Mouse (Mus musculus) ovary, postnatal 36 days (tissue): ENCODE measurements around the gene Hoxd11.
A peak's percentile ranks its signal among the peaks of the same experiment; 100 is the strongest.

ENCODE experiments used
- DNase-seq: peaks from one replicate; pipeline ENCODE4 v3.0.0; 2022; ENCODE audit warnings: low spot score, mixed read lengths

Hoxd11 gene

GRCm38 (mm10) chr2:74678891-74679595 lies at the start of gene Hoxd11:
Gene Hoxd11 (plus strand): TSS chr2:74679557.
- no peak for DNase-seq

GRCm38 (mm10) chr2:74635412-74635811 lies 43.9 kb upstream of the Hoxd11 start:
- no peak for DNase-seq

DNA sequence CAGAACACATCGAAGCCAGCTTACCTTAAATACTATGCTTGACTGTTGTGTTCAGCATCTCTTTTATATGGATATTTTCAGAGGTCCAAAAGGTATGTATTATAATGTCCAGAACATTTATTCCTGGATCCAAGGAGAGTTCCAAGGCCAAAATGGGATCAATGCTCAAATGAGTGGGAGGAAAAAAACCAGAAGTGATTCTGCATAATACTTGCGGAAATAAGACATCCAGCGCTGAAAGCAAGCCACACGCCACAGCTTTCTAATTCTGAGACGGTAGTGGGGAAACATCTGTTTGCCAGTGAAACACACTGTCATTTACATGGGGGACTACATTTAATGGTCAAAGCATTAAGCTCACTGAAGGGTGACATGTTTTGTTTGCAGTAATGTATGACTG lies 36.9 kb upstream of the Hoxd11 start:
- DNase-seq = no peak

- DNase-seq = no peak
Measured at GRCm38 (mm10) chr2:74645631-74646030, 33.7 kb upstream of the Hoxd11 start.

GRCm38 (mm10) chr2:74647082-74647864 lies 32.1 kb upstream of the Hoxd11 start:
- no peak for DNase-seq

- DNase-seq = no peak
Measured at GRCm38 (mm10) chr2:74652996-74653340, 26.4 kb upstream of the Hoxd11 start.

- DNase-seq = no peak
Measured at GRCm38 (mm10) chr2:74653781-74654535, 25.4 kb upstream of the Hoxd11 start.

DNA sequence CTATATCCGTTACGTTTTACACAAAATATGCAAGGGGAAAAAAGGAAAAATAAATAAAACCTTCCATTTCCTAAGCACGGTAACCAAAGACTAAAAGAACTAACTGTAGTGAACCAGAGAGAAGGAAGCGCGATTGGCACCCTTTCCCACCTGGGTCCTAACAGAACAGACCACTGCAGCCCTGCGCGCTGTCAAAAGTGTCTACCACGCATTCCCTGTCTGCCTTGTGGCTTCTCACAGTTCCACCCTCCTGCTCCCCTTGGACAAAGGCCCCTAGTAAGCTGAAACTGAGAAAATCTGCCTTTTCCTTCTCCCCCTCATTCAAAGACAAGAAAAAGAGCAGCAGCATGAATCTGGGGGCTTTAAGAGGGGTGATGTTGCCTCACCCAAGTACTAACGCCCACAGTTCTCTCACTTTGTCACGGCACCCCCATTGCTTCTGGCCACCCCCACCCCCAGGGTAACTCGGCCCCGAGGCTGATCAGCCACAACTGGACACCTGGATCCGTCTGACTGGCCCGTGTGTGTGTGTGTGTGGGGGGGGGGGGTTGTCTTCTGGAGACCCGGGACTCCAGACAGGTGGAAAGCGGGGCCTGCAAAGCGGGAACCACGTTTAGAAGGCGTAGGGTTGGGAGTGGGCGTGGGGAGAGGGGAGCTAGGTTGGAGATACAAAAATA lies 24.5 kb upstream of the Hoxd11 start:
- no peak for DNase-seq

GRCm38 (mm10) chr2:74655420-74655781 lies 24.0 kb upstream of the Hoxd11 start:
- peak; percentile 46 for DNase-seq

DNA sequence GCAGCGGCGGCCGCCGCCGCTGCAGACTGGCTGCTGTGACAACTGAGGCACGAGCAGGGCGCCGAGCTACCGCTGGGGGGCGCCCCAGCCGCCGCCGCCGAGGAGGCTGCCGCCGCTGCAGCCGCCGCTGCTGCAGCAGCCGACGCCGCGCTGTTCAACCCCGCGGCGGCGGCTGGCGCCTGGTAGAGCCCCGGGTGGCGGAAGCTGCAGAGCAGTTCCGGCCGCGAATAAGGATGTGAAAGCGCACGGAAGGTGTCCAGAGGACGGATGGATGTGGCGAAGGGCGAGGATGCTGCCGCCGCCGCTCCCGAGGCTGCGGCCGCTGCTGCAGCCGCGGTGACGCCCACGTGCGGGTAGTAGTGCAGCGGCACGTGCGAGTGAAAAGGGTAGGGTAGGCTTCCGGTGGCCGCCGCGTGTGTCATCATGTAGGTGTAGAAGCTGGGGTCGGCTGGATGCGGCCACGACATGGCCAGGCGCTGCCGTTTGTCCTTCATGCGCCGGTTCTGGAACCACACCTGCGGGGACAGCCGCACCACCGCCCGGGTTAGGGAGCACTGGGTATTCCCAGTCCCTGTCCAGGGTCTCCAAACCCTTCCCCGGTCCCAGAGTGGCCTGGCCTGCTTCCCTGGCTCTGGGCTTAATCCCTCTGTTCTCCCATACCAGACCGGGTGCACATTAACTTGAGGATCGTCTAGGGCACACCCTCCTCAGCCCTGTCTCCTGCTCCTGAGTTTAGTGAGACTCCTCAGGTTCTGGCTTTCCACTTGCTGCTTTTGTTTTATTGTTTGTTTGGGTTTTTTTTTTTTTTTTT lies 23.3 kb upstream of the Hoxd11 start:
- no peak for DNase-seq

- DNase-seq = no peak
Measured at GRCm38 (mm10) chr2:74656632-74657021, 22.7 kb upstream of the Hoxd11 start.

DNA sequence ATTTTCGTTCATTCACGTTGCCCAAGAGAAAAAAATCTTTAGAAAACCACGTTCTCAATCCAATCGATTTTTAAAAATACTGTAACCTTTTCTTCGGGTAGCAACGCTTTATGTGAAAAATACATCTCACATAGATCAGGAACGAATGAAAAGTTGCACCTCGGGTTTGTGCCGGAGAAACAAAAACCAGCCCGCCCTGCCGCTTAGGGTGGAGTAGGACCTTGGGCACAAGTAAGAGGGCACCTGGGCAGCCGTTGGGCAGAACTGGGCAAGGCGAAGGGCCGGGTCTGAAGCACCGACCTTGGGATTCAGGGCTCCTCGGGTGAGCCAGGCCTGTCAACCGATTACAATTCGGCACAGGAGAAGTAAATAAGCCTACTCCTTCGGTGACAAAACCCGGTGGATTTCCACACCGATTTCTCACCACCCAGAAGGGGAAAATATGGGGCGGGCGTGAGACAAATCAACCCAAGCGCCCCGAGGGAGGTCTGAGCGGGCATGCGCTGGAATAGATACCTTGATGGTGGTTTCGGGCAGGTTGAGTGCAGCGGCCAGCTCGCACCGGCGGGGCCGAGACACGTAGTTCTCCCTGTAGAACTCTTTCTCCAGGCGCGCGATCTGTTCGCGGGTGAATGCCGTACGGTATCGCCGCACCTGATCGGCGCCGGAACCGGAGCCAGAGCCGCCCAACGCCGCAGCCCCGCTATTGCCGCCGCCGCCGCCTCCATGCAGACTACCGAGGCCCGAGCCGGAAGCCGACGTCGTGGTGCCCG lies 21.9 kb upstream of the Hoxd11 start:
- no peak for DNase-seq

DNA sequence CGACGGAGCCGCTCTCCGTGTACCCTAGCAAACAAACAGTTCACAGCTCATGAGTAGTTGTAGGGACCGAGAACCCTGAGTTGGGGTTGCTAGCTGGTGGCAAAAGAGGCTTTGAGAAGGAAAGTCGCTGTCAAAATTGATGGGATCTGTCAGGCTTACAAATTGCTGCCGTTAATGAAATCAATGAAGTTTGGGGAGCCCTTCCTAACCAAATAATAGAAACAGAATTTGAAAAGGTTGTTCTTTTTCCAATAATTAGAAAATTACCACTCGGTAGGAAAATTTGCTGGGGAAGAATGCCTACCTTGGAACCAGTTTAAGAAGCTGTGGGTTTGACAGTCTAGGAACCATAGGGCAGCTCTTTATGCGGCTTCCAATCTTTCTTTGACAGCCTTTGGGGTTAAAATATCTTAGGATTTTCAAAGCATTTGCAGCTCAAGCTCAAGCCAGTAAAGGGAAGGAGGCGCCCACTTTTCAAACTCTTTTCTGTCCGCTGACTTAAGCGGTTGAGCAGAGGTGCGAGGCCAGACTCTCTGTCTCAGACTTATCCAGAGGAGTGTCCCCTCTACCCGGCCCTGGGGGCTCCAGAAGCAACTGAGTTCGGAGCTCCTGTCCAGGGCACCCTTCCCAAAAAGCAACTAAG lies 21.2 kb upstream of the Hoxd11 start:
- DNase-seq = no peak

- DNase-seq = no peak
Measured at GRCm38 (mm10) chr2:74658667-74659371, 20.5 kb upstream of the Hoxd11 start.

DNA sequence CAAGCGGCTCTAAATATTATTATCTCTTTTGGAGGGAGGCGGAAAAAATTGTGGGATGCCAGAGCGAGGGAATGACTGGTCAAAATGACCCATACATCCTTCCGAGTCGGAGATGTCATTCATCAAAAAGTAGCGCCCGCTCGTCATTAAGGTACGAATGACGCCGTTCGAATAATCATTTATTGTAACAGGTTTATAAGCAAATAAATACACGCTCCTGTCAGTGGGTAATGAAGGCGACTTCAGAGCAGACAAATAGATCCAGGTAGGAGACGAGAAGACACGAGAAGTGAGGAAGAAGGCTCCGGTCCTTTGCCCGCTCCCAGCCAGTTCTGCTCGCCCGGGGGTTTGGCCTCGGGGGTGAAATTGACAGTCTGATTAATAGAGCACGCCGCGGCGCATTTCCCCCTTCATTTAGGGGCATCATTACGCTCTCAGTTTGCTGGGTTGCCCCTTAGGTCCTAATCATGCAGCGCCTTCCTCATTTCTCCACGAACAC lies 19.8 kb upstream of the Hoxd11 start, which contains the start of gene Evx2:
Gene Evx2 (minus strand): TSS at position 51 of the 499 bp plus-strand sequence.
- DNase-seq = no peak

- DNase-seq = no peak
Measured at GRCm38 (mm10) chr2:74660421-74661375, 18.7 kb upstream of the Hoxd11 start.

GRCm38 (mm10) chr2:74661685-74662084 lies 17.7 kb upstream of the Hoxd11 start:
- peak; percentile 34 for DNase-seq

DNA sequence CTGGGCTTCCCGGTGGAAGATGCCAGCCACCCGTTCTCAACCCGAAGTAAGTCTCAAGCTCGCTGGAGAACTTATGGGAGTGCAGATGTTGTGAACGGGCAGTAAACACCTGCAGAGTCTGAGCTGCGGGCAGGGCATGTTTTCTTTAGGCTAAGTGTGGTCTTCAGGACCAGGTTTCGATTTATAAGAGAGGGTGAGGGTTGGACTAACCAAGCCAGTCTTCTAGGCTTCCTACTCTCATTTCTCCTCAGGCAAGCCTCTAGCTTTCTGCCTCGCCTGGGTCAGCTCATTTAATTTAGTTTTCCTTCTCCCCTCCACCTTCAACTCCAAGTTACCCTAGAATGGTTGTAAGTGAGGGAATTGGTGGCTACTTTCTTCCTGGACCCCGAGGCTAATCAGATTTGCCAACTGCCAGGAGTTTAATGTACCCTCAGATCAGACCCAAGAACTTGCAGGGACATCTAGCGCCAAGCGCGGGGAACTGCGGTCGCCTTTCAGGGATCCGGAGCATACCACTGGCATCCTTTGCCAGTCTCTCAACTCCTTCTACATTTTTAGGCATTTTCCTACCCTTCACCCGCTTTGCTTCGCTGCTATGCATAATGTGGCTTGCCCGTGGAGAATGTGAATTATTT lies 15.9 kb upstream of the Hoxd11 start:
- DNase-seq = peak; percentile 55
